Mouse (Mus musculus) limb, embryonic 12.5 days (tissue): Measurements from ENCODE around the gene Nedd9. TPM values are rescaled to one million over a fixed set of nuclear protein-coding genes. Genes with fewer than 3 reads are reported as not detected.

Source experiments
- polyA plus RNA-seq: library from polyadenylated mRNA; unstranded; fragments of >200 nt; fragmentation: Nextera tagmentation; extraction: Ambion mirVana; gene quantifications from 2 replicates; pipeline ENCODE4 v1.2.1, GENCODE M21; 2016

Nedd9 gene
- polyA plus RNA-seq, 1 experiment from 2014 or later = 13.8 TPM

Other genes starting within 250 kb of the Nedd9 start
- 15.3 and 18.7 TPM in 2 replicates for gene Smim13, start 237.5 kb downstream of the Nedd9 start, polyA plus RNA-seq
- gene Gm17364, start 213.4 kb downstream of the Nedd9 start, polyA plus RNA-seq = not detected in 2 replicates
- 10.7 and 10.9 TPM in 2 replicates for gene Tmem170b, start 118.5 kb upstream of the Nedd9 start, polyA plus RNA-seq